Mouse (Mus musculus) kidney, postnatal 25 days (tissue): ENCODE measurements around the gene Uvssa.

Experiments used
- DNase-seq, 2 experiments: peaks; one replicate each; pipeline ENCODE4 v3.0.0; 2021; ENCODE audit warnings: mixed read lengths in 2 of 2

Gene Uvssa

DNA sequence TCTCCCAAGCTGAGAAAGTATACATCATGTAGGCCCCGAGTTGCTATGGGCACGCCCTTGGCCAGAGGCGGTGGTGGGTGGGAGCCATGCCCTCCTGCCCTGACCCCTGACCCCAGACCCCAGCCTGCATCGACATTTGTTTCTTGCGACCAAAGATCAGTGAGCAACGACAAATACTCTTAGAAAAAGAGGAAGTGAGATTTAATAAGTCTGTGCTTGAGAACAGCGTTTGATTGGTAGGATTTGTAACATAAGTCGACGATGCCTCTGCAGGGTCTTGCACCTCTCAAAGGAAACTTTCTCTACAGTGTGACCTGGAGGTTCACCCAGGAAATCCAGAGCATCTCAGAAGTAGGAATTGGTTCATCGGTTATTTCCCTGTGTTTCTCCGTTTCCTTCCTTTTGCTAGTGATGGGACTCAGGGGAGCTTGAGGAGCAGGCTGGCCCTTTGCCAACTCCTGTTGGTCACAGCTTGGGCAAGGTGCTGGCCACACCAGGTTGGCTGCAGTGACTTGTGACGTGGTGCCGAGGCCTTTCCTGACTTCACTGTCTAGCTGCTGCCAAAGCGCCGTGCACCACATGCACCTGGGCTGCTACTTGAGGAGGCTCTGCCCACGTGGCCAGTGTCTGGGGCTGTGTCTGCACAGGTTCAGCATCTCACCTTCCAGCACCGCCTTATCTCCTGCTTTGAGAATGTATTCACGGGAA is 5.9 kb upstream of the Uvssa start:
- peak in 1 of 2 experiments; percentile 36 for DNase-seq

DNA sequence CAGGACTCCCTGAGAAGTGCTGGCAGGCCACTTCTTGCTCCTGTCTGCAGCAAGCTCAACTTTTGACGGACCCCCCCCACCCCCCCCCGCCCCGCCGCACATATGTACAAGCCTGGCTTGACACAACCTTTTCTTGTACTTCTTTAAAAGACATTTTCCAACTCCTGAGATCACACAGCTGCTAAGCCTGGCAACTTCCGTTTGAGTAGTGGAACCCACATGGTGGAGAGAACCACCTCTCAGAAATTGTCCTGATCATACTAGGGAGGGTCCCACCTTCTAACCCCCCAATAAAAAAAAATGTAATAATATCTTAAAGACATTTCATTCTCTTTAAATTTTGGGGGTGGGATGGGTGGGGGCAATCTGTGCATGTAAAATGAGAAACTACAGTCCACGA is 1.2 kb upstream of the Uvssa start:
- no peak for DNase-seq

DNA sequence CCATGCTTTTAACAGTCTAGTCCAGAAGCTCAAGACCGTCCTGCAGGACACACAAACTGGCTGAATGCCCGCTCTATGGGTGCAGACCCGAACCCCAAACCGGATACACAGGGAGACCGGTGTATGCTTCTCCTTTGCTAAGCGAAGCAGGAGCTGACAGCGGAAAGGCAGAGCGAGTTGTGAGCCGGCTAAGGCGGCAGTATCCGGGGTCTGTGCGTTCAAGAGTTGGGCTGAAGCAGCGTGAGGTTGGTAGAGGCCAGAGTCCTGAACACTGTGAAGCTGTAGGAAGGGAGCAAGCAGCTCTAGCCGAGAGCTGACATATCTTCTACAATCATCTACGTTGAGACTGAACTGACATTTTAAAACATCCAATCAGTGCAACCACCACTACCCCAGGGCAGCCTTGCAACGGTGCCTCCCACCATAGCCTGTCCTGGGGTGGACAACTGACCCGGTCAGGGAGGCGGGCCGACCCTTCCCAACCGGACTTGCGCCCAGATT is 498 bp upstream of the Uvssa start:
- peak; percentile 35 to 60 for DNase-seq

DNA sequence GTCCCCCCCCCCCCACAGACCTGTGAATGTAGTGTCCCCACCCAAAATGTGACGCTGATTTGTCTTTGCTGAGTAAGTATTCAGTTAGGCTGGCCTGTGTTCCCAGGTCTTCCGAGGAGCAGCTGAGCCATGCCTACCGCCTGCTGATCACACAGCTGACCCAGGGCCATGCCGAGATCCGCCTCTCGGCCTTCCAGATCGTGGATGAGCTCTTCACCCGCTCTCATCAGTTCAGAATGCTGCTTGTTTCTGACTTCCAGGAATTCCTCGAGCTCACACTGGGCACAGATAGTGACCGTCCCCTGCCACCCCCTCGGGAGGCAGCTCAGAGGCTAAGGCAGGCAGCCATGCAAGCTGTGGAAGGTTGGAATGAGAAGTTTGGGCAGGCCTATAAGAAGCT is 9.2 kb downstream of the Uvssa start:
- no peak for DNase-seq

DNA sequence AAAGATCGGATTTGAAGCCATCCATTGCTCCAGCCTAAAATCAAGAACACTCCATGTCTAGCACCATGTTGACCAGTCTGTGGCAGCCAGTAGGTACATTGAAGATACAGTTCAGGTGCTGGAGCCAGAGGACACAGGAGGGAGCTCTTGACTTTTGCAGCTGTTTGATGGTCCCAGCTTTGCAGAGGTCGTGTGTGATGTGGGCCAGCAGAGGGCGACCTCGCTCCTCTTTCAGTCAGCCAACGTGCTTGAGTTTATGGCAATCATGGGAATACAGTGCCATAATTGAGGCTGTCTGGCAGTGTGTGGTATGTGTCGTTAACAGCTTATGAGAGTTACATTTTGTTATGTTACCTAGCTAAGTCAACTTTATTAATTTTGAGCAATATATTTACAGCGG is 15.5 kb downstream of the Uvssa start:
- peak; percentile 83 to 88 for DNase-seq

DNA sequence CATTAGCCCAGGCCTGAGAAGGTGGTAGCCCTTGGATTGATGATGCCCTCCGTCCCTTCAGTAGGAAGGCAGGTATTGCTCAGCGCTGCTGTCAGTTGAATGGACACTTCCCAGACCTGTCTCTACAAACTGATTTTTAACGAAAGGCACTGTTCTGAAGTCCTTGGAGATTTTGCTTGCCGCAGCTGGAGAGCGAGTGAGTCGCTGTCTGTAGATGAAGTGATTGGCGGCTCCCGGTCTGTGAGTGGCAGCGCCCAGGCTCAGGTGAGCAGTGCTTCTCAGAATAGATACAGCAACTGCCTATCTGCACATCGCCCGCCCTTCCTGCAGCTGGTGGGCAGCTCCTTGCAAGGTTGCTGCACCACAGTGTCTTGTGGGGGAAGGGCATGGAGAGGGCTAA is 17.3 kb downstream of the Uvssa start:
- peak in 1 of 2 experiments; percentile 25 for DNase-seq

DNA sequence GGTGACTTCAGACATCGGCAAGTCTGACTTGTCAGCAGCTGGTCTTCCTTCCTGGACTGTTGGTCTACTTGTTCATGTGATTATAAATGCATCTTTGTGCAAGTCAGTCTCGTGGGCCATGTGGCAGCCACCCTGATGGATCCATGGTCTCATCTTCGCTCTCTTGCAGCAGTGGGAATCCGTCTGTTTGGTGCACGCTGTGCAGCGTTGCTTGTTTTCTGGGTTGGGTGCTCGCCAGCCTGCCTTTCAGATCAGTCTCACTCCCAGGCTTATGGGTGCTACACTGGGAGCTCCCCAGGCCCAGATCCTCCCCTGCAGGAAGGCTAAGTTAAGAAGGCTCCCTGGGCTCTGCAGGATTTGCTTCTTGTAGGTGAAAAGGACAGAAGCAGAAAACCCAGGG is 18.5 kb downstream of the Uvssa start:
- DNase-seq, result no peak

DNA sequence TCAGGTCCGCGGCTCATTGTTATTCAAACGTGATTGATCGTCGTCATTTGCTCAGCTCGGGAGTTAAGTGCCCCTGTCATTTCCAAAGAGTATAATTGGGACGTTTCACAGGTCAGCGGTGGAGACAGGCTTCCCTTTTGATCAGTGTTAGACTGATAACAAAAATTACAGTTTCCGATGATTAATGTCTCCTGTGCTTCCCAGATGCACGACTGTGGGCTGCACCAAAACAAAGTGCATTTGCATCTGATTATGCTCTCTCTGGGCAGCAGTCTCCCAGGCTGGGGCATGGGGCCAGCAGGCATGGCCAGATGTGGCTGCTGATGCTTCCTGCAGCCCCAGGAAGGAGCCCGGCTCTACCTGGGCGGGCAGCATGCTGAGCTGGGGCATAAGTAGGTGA is 22.5 kb downstream of the Uvssa start:
- DNase-seq, result no peak

DNA sequence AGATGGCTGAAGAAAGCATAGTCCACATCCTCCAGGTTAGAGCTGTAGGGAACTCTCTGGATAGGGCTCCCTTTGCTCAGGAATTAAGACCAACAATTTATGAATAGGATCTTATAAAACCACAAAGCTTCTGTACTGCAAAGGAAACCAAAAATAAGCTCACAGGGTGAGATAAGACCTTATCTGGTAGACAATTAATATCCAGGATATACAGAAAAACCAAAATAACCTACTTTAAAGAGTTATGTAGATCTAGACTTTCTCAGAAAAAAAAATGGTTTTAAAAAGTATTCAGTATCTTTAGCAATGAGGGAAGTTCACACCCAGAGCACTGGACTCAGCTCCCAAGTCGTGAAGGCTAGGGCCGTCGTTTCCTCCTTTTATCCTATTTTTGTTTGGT is 42.0 kb downstream of the Uvssa start:
- no peak for DNase-seq

DNA sequence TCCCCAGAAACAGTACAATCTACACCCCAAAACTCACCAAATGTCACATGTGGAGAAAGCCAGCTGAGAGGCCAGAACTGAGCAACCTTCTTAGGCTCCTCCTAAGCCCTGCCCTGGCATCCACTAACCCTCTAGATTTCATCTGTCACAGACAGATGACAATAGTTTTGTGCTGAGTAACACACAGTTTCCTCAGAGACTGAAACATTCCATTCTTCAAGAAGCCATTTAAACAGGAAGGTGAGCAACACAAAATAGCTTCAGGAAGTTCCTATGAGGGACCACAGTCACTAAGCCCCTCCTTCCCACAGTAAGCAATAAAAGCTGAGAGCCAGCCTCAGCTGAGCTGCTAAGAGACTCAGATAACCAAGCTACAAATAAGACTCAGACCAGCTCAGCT is 49.1 kb downstream of the Uvssa start:
- DNase-seq, result peak in 1 of 2 experiments; percentile 7

DNA sequence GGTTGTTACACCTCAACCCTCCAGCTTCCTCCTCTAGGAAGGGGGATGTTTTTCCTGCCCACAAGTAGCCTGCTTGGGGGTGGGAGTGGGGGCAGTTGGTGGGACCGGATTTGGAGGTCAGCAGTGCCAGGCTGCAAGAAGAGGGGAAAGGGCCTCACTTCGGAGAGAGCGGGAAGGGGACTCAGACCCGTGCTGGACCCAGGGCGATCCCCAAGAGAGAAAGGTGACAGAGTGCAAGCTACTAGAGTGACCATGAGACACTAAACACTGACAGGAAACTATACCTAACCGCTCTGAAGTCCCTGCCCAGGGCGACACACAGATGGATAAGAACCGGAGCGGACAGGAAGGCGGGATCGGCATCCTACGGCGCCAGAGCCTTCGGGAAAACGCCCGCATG is 51.8 kb downstream of the Uvssa start:
- peak in 1 of 2 experiments; percentile 13 for DNase-seq

DNA sequence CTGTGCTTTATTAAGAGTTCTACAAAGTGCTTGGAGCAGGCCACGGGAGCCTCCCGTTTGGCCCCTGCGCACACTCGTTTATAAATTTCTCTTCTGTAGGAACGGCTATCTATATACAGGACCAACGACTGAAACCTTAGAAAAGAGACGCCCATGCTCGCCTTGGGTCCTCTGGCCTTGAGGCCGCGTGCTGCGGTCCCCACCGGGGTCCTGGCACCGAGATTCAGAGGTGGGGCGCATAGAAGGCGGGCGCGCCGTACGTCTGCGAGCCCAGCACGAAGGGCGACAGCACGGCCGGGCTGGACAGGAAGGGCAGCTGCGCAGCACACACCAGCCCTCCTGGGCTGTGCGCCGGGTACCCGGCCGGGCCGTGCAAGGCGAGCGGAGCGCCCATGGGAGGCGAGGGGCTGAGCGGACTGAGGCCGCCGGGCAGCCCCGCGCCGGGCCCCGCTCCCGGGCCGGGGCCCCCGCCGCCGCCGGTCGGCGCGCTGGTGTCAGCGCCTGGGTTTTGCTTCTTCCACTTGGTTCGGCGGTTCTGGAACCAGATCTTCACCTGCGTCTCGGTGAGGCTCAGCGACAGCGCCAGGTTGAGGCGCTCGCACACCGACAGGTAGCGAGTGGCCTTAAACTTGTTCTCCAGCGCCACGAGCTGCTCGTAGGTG is 52.3 kb downstream of the Uvssa start:
- DNase-seq, result peak in 1 of 2 experiments; percentile 16

DNA sequence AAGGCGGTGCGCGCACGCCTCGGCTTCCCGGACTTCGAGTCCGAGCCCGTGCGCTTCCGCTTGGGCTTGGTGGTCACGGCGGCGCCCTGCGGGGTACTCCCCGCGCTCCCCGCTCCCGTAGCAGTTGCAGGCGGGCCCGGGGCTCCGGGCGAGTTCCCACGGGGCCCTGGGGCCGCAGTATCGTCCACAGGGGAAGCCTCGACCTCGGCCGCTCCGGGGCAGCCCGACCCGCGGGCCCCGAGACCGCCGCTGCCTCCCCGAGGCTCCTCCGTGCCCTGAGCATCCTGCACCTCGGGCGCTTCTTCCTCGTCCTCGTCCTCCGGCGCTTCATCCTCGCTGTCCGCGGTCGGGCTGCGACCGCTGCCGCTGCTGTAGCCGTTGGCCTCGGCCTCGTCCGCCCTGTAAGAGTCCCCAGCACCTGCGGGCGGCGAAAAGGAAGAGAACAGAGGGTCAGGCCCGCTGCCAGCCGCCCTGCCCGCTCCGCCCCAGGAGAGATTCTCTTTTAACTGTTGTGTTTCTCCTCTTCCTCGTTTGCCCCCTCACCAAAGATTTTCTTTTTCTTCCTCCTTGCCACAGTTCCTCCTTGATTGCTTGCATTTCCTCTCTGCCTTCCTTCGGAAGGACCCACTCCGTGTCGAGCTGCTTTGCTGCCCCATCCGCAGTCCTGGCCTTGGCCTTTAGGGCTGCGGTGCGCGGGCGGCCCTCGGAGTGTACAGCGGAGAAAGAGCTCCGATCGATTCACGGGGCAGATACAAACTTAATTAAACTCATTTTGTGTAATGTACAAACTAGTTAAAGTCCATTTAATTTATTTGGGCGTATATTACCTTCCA is 53.0 kb downstream of the Uvssa start:
- DNase-seq, result peak in 1 of 2 experiments; percentile 29

DNA sequence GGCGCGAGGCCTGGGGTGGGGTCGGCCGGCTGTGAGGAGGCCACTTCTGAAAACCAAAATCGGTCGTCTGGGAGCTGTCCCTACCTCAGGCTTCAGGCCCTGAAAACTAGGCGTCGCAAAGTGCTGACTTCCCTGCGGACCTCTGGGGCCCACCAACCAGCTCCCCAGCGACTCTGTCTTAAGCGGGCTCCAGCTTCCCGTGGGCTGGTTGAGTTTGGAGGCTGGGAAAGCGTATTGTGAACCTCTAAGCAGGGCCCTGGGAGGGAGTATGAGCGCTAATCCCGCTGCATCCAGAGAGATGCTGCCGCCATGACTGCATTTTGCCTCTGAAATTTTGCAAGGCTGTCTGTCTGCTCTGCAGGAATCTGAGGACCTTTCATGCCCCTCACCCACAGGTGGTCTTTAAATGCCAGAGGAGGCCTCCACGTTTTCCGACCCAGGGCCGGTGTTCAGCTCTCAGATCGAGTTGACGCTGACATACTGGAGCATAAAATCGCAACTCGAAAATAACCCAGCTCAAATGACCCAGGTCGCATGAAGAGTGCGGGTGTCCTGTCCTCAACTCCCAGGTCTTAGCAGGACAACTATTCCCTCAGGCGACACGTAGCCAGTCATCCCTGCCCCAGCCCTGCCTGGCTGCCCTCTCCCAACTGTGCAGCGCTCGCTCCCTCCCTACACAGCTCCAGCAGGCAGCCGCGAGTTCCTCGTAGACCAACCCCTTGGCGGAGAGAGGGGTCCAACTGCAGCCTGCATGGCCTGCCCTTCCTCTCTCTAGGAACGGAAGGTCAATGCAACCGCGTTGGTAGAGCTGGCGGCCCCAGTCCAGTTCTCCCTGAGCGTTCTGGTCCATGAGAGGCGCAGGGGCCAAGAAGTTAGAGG is 53.9 kb downstream of the Uvssa start:
- peak in 1 of 2 experiments; percentile 22 for DNase-seq

DNA sequence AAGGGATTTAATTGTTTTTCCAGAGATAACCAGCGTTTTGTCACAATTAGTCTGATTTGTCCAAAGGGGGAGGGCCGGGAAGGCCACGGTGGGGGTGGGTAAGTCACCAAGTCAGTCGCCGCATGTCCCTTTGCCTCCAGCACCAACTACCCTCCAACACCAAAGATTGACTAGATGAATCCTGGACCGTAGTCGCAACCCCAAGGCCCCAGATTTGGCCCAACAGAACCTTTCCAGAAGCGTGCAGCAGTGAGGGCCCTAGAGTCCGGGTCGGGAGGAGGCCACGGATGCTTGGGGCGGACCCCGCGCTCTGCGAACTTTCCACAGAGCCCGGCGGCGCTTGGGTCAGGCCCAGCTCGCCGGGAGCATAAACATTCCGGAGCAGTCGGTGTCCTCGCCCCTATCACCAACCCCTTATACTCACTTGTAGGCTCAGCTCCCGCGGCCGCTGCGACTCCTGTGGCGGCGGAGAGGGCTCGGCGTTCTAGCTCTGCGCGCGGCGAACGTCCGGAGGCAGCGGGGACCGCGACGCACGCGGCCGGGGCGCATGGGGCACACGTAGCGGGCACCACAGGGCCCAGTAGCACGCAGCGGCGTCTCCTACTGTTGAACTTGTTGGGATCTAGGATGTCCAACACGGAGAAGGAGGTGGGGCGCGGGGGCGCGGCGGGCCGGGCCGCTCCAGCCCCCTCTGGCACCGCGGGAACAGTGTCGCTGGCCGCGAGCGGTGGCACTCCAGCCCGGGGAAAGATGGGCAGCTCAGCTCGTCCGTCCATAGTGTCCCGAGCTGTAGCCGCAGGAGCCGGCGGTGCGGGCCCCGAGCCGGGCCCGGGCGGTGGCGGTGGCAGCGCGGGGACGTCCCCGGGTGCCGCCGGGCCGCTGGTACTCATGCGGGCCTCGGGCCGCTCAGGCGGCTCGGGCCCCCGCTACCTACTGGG is 55.1 kb downstream of the Uvssa start, which contains the start of gene Nkx1-1:
TSS of gene Nkx1-1 (minus strand) at position 776 of the 938 bp plus-strand sequence.
- peak in 1 of 2 experiments; percentile 22 for DNase-seq

DNA sequence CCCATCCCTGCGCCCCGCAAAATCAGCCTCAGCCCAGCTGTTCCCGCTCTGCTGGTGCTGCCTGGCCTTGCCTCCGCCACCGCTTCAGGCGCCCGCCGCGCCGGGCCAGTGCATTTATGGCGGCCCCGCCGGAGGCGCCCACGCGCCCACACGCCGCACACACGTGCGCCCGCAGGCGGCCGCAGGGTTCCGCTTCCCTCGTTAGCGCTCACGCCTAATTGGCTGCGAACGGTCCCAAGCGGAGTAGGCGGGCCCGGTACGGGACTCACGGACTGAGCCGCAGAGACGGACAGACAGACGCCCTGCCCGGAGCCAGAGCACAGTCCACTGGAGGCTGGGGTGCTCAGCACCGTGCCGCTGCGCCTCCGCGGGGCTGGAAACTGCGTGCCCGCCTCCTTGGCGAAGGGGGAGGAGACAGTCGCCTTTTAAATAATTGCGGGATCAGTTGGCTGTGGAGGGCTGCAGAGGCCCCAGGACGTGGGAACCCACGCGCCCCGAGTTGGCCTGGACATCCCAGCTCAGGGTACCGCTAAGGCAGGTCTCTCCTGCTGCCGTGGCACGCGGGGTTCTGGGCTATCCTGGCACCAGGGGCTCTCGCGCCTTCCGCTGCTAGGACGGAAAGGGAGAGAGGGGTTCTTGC is 55.9 kb downstream of the Uvssa start:
- DNase-seq, result peak in 1 of 2 experiments; percentile 31

DNA sequence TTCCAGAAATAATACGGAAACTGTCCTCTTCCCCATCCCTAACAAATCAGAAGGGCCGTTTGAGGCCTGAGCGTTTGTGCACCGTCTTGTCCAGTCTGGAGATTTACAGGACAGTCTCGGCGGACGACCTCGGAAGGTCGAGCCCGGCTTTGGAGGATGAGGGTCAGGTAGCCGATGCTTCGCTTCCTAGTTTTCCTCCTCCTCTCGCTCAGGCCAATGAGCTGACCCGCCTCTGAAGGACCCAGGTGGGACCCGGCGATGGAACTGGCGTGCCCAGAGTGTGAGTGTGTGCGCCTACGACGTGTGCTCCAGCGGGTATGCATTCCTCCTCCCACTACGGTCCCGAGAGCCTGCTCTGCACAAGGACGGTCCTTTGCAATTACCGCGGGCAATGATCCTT is 56.8 kb downstream of the Uvssa start:
- peak in 1 of 2 experiments; percentile 31 for DNase-seq

DNA sequence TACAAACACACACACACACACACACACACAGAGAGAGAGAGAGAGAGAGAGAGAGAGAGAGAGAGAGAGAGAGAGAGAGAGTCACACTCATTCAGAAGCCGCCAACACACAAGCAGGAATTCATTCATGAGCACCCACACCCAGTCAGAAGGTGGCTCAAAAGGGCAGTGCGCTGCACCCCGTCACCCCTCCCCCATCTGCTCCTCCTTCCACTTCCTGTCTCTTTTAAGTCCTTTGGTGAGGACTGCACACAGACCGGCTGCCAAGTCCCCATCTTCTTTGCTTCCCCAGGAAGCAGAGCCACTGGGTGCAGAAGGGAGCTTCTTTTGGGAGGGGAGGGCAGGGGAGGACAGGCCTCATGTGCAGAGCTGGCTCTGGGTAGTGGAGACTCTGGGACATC is 57.6 kb downstream of the Uvssa start:
- DNase-seq, result peak in 1 of 2 experiments; percentile 30

DNA sequence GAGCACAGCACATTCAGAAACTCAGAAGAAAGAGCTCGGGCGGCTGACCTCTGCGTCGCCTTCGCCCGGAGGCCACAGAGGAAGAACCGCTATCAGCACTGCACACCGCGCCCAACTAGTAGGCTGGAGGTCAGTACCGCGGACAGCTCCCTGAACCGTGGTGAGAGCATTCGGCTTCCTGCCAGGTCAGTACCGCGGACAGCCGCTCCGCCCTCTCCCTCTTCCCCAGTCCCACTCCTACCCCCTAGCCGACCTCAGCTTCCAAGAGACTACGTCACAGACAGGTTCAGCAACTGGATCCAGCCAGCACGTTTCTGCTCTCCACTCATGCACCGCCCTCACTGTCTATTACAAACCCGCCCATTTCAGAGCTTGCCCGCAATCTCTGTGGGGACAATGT is 59.9 kb downstream of the Uvssa start:
- DNase-seq, result peak; percentile 93 to 98

DNA sequence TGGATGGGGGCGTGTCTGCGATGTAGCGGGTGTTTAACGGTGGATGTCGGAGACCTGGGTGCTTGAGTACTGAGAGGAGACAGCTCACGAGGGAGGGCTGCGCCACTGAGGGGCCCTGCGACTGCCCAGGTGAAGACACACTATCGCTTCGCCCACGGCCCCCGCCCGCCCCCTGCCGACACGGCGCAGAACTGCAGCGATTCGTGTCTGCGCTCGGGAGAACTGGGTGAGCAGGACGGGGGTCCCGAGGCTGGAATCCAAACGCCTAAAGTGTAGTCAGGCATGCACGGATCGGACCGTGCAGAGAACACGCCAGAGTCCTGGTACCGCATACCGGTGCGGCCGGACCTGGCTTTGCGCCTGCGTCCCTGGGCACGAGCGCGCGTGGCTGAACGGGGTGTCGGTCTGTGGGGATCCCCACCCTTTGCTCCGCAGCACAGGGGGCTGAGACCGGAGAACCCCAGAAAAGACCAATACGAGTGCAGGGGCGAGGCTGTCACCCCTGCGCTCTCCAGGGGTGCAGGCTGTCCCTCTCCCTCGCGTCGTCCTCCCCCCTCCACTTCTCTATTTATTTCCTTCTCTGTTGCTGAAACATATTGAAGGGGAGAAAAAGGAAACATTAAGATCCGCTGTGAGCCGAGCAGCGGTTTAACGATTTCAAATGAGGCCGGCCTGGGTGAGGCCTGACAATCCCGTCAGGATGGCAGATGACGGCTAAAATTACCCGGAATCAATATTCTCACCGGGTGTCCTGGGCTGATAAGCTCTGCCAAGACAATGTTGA is 64.8 kb downstream of the Uvssa start:
- peak; percentile 42 to 43 for DNase-seq
